Mouse (Mus musculus) erythroblast, embryonic 14.5 days (primary cell): ENCODE data around the gene Slco2a1.

ENCODE experiments used
- GATA1 ChIP-seq: IDR thresholded peaks from 2 replicates; pipeline ENCODE4 v1.6.1; 2012; ENCODE audit warnings: low read length, inconsistent platforms, mixed read lengths
- TAL1 ChIP-seq: IDR thresholded peaks from 3 replicates; pipeline ENCODE4 v1.6.1; 2012; ENCODE audit warnings: low read length, inconsistent platforms, mixed read lengths

DNA sequence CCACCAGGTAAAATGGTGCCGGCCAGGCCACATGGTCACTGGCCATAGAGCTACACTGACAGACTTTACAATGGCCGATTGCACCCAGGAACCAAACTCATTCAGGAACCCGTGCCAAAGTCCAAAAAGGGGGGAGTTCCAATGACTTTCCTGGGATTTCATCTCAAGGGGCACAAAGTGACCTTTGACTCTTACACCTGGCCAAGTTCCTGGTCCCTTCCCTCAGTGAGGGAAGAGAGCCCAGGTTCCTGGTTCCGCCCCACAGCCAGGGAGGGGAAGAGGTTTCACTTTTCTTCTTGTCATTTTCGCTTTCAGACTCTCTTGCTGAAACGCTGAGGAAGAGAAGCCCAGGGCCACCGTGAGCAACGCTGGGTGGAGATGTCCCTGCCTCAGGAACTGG lies at the start of gene Slco2a1:
- TF ChIP-seq GATA1 (no peak), TAL1 (no peak)
